Mouse (Mus musculus) C2C12 (cell line): ENCODE results near the gene Cnppd1.

ENCODE experiments used
- CEBPB ChIP-seq: IDR thresholded peaks from one replicate; pipeline ENCODE4 v1.6.1; 2011; ENCODE audit warnings: low read depth, mild to moderate bottlenecking, control low read depth, moderate library complexity
- CTCF ChIP-seq: IDR thresholded peaks from one replicate; pipeline ENCODE4 v1.5.1; 2011; ENCODE audit not compliant: control insufficient read depth, insufficient read depth, insufficient read length
- MAX ChIP-seq: IDR thresholded peaks from one replicate; pipeline ENCODE4 v1.6.1; 2011; ENCODE audit warnings: mild to moderate bottlenecking, control low read depth
- MYOG ChIP-seq: IDR thresholded peaks from one replicate; pipeline ENCODE4 v1.6.1; 2011; ENCODE audit not compliant: control insufficient read depth, insufficient read length; ENCODE audit errors: extremely low read depth
- USF1 ChIP-seq: IDR thresholded peaks from one replicate; pipeline ENCODE4 v1.6.1; 2011; ENCODE audit warnings: low read depth, mild to moderate bottlenecking, control low read depth, moderate library complexity

- TF ChIP-seq CTCF (no peak), USF1 (no peak), MAX (no peak), CEBPB (no peak), MYOG (no peak)
These were observed 13.9 kb downstream of the Cnppd1 start for GRCm38 (mm10) chr1:75128641-75129040.
